Mouse (Mus musculus): ENCODE measurements at regions not wholly inside any gene's neighbourhood (a gene's known extent, or its start where the extent isn't known, plus 50 kb on each side); places are given as distances from the start of the nearest gene placed in this dataset.
"Not testable (repeated sequence)": the region's sequence is repeated elsewhere in the genome, so short reads cannot be mapped to it uniquely, and the experiment has no call there.

DNA sequence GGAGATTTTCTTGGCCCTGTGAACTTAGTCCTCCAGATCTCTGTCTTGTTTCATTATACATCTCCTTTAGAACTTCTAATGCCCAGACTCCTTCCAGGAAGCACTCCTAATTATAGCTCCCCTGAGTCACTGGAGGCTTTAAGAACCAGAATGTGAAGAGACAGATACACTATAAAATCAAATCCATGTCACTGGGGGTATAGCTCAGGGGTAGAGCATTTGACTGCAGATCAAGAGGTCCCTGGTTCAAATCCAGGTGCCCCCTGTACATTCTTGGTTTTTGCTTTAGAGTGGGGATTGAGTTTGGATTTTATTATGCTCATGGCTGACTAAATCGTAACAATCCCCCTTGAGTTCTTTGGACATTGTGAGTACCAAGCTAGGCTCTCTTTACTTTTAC lies 62.4 kb upstream of the Acpp start:
- peak; percentile 36 for DNase-seq (ENCODE audit: low read depth, low spot score)

DNA sequence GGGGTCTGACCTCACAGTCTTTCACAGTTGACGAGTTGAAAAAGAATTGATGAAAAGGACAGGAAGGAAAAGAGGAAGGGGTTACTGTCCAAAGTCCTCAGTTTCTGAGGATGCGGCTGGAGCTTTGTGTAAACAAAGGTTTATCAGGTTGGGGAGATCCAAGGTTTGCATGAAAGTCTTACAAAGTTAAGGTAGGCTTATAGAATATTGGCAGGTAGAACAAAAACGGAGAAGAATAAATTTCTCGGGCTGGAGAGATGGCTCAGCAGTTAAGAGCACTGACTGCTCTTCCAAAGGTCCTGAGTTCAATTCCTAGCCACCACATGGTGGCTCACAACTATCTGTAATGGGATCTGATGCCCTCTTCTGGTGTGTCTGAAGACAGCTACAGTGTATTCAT lies 60.9 kb upstream of the Acpp start:
- not testable (repeated sequence) for DNase-seq (ENCODE audit: low read depth, low spot score)

DNA sequence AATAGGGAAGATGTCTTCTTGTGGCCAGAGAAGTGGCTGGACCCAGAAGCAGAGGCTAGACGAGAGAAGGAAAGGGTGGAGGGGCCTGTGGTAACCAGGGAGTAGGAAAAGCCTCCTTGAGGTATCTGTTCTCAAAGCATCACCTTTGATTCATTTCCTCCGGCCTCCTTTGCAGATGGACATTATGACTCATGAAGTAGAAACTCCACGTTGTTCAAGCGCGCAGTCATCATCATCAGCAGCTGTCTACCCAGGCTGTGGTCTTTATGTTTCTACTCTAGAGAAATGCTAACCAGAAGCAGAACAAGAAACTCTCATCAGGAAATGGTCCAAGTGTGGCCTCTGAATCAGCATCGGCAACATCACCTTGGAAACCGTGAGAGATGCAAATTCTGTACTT lies 50.3 kb upstream of the Acpp start:
- no peak for DNase-seq (ENCODE audit: low read depth, low spot score)

Measured in brain, adult 2 months (tissue).